Mouse (Mus musculus) bone marrow, adult 2 months (tissue): ENCODE measurements around the gene Xiap. TPM values are rescaled to one million over a fixed set of nuclear protein-coding genes. Genes with fewer than 3 reads are reported as not detected.

Source experiments
- H3K27ac ChIP-seq: fragments of 200-500 bp; 2 replicates; pipeline ENCODE4 v1.5.1; 2012; ENCODE audit warnings: low read depth, mild to moderate bottlenecking, control low read depth, inconsistent platforms, low read length; ENCODE audit not compliant: control insufficient read depth, poor library complexity, insufficient read depth
- H3K4me1 ChIP-seq: fragments of 200-500 bp; 2 replicates; pipeline ENCODE4 v1.6.1; 2011; ENCODE audit warnings: low read length; ENCODE audit not compliant: control insufficient read depth, insufficient read depth
- H3K4me3 ChIP-seq: fragments of 200-500 bp; replicated peaks from 2 replicates; pipeline ENCODE3; 2011; ENCODE audit warnings: mild to moderate bottlenecking, low read depth, low read length, control low read depth; ENCODE audit not compliant: control insufficient read depth
- CTCF ChIP-seq: fragments of 200-500 bp; IDR thresholded peaks from 2 replicates; pipeline ENCODE4 v1.5.1; 2011; ENCODE audit warnings: low read length, control low read depth; ENCODE audit not compliant: control insufficient read depth, insufficient read depth
- POLR2A ChIP-seq: fragments of 200-500 bp; IDR thresholded peaks from 2 replicates; pipeline ENCODE4 v1.6.1; 2011; ENCODE audit warnings: low read depth, mild to moderate bottlenecking, control low read depth, low read length, borderline replicate concordance; ENCODE audit not compliant: control insufficient read depth
- WGBS: fragments of 180-500 bp; shearing (Covaris S2); methylation state at CpG from one replicate; pipeline ENCODE4 v1.1.7; 2018; 5-methylcytosine and 5-hydroxymethylcytosine counted together
- polyA plus RNA-seq: library from polyadenylated mRNA; stranded (reverse); fragments of >200 nt; gene quantifications from 2 replicates; pipeline ENCODE4 v1.2.4, GENCODE M21; 2011; ENCODE audit warnings: low replicate concordance; ENCODE audit not compliant: missing spikeins, insufficient read depth, insufficient read length

Gene Xiap
- polyA plus RNA-seq, 1 experiment: 16.5 TPM

DNA sequence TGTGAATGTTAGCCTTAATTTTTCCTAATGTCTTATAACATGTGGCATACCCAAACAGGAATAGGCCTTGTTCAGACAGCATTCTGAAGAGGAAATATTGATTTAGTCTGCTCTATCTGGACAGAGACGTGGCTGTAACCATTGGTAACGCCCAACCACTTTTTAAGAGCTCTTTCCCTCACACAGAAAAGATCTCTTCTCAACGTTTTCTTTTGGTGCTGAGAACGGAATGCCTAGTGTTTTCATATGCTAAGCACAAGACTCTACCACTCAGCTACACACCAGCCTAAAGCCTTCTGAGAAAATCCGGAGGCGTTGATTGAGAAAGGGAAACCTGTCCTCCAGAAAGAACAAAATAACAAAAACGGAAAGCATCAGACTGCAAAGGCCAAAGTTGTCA, 25.6 kb upstream of the Xiap start:
- Histone ChIP-seq H3K27ac (no peak overlapping the region), H3K4me3 (no peak overlapping the region), H3K4me1 (no peaks in the 10 kb centered on the region)
- WGBS: 68% methylated on average over 7 of the region's 7 CpGs
- TF ChIP-seq POLR2A (no peak), CTCF (no peak)

DNA sequence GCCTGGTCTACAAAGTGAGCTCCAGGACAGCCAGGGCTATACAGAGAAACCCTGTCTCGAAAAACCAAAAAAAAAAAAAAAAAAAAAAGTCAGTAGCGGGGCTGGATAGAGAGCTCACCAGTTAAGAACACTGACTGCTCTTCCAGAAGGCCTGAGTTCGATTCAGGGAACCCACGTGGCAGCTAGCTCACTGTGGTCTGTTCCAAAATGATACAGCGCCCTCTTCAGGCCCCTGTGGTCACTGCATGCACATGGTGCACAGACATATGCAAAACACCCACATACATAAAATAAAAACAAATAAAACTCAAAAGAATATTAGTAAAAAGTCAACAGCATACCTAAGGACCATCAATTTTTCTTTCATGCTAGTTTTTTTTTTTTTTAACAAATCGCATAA, 20.0 kb upstream of the Xiap start:
- WGBS: 76% methylated on average over 5 of the region's 6 CpGs
- TF ChIP-seq CTCF (no peak), POLR2A (no peak)
- no peak overlapping the region for H3K27ac ChIP-seq
- no peak overlapping the region for H3K4me3 ChIP-seq
- no peaks in the 10 kb centered on the region for H3K4me1 ChIP-seq

DNA sequence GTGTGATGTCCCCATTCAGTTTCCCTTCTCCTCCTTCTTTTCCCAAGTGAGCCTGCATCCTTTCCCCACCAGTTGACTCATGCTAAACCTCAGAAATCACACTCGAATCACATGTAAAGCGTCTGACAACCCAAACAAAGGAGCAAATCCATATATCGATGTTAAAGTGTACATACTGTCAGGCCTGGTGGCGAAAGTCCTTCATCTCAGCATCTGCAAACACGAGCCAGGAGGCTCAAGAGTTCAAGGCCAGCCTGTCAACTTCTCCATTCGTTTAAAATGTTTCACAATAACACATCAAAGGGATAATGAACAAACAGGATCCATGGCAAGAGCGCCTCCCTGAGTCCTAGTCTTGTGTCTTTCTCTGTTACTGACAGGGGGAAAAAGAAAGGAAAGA, 14.5 kb upstream of the Xiap start:
- no peak overlapping the region for H3K4me3 ChIP-seq
- TF ChIP-seq POLR2A: no peak
- no peak for TF ChIP-seq CTCF
- H3K4me1 ChIP-seq: no peaks in the 10 kb centered on the region
- 74% methylated on average over 7 of the region's 7 CpGs for WGBS
- H3K27ac ChIP-seq: no peak overlapping the region

DNA sequence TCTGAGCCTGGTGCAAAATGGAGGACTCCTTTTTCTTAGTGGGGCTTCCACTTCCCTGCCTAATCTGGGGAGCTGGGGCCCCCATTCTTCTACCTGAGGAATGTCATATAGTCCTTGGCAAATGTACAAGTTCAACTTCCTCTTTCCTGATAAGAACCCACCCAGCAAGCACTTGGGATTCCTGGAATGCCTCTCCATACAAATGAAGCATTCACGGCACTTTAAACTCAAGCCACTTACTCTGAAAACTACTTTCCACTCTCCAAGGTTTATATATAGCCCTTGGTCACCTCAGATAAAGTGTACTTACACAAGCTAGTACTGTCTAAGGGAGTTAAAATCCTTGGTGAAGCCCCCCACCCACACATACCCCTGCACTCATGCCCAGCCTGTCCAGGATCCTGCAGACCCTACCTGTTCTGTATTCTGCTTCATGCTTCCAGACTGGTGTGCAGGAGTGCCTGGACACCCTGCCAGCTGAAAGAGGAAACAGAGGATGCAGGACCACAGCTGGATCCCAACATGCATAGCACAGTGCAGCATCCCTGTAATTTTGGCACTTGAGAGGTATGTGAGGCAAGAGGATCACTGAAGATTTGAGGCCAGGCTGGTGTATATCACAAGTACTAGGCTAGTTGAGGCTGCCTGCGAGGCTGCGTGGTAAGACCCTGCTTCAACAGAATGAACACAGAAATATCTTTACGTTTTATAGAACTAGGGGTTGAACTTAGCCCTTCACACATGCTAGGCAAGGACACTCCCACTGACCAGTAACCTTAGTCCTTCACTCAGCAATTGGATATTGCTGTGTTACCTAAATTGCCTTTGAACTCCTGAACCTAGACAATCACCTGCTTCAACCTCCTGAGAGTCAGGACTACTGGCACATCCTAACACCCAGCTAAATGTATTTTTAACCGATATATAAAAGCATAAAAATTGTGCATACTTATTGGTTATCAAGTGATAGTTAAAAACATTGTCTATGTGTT, 8.5 kb upstream of the Xiap start:
- H3K4me3 ChIP-seq: no peak overlapping the region
- no peaks in the 10 kb centered on the region for H3K4me1 ChIP-seq
- no peak overlapping the region for H3K27ac ChIP-seq
- 82% methylated on average over 5 of the region's 5 CpGs for WGBS
- no peak for TF ChIP-seq CTCF

DNA sequence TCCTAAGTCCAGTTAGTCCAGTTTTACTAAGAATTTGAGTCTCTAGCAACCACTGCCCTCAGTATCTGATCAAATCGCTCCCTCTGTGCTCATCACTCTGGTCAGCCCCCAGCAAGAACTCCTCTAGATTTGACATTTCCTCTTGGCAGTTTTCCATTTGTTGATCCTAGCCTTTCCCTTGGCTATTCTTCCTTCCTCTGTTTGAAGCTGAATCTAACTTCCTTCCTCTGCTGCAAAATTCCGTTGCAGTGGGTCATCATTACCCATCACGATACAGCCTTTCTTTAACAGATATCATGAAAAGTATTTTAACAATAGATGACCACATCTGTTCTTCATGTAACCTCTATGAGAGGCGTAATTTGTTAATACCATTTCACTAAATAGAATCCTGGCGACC, 2.5 kb upstream of the Xiap start:
- TF ChIP-seq POLR2A (no peak), CTCF (no peak)
- Histone ChIP-seq H3K27ac (no peak overlapping the region), H3K4me3 (no peak overlapping the region), H3K4me1 (no peaks in the 10 kb centered on the region)
- 72% methylated on average over 5 of the region's 5 CpGs for WGBS

DNA sequence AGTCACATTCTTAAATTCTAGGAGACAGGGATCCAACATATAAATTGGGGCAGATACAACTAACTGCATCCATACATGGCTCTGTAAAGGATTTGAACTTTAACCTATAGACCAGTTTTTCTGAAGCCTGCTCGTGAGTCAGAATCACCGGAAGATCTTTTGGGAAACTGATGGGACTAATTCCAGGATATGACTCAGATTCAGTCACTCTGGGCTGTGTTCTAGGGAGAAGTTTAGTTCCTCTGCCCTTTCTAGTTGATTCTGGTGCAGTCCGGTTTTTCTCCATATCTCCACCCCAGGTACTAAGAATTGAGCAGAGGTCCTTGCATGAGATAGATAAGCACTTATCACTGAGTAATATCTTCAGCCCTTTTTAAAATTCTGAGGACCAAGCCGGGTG, 1.6 kb upstream of the Xiap start:
- H3K27ac ChIP-seq: no peak overlapping the region
- H3K4me3 ChIP-seq: no peak overlapping the region
- TF ChIP-seq POLR2A (no peak), CTCF (no peak)
- WGBS: 68% methylated on average over 4 of the region's 4 CpGs
- no peaks in the 10 kb centered on the region for H3K4me1 ChIP-seq

DNA sequence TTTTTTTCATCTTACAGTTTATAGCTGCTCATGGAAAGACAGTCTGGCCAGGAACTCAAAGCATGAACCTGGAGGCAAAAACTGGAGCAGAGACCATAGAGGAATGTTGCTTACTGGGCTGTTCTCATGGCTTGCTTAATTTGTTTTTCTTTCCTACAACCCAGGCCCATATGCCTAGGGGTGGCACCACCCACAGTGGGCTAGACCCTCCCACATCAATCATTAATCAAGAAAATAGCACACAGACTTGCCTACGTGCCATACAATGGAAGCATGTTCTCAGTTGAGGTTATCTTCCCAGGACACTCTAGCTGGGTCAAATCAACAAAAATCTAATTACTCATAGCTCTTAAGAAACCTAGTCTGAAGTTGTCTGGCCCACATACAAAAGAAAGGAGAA, 4.1 kb downstream of the Xiap start:
- no peak for TF ChIP-seq POLR2A
- no peak for TF ChIP-seq CTCF
- no peaks in the 10 kb centered on the region for H3K4me1 ChIP-seq
- no peak overlapping the region for H3K27ac ChIP-seq
- no peak overlapping the region for H3K4me3 ChIP-seq
- 71% methylated on average over 1 of the region's 1 CpGs for WGBS

DNA sequence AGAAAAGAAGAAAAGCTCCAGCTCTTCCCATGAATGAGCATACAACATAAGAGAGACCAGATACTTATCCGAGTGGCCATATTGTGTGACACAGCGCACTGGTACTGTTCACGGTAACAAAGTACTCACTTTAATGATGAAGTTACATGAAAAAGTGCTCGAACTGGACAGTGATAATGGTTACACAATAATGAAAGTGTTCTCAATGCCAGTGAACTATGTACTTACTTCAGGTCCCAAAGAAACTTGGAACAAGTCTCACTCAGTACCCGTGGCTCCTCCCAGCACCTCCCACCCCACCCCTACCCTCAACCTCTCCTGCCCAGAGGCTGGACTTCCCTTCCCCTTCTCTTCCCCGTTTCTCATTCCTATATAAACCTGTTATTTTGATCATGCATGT, 5.6 kb downstream of the Xiap start:
- Histone ChIP-seq H3K27ac (no peak overlapping the region), H3K4me1 (no peaks in the 10 kb centered on the region), H3K4me3 (no peak overlapping the region)
- 63% methylated on average over 6 of the region's 6 CpGs for WGBS
- no peak for TF ChIP-seq CTCF
- TF ChIP-seq POLR2A: no peak

DNA sequence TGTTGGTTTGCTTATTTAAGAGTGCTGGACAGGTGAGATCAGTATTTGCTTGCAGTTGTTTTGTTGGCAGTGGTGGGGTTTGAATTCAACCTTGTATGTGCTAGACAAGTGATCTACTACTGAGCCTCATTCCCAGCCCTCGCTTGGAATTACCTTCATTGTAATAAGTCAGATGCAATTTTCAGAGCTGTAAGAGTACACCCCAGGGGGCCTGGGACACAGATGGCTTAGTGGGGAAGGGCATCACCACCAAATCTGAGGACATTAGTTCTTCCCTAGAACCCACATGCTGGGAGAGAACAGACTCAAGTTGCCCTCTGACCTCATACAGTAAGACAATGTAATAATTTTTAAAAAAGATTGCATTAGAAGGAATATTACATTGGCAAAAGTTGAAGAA, 7.3 kb downstream of the Xiap start:
- H3K4me3 ChIP-seq: no peak overlapping the region
- no peak overlapping the region for H3K27ac ChIP-seq
- WGBS: 69% methylated on average over 1 of the region's 1 CpGs
- H3K4me1 ChIP-seq: no peaks in the 10 kb centered on the region
- TF ChIP-seq POLR2A (no peak), CTCF (no peak)

DNA sequence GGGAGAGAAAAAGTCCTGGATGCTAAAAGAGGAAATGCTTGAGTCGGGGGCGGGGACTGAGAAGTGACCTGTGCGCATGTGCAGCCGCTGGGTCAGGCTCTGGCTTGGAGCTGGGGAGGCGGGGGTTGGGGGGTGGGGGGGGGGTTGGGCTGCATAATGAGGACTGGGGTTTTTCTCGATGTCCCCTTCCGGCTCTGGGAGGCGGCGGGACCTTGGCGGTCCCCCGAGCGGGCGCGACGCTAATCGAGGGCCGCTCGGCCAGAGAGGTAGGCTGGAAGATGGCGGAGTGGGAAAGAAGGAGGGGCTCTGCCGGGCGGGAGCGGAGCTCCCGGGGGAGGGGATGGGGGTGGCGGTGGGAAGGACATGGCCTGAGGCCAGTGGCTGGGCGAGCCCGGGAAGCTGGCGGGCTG, 8.3 kb downstream of the Xiap start:
- Histone ChIP-seq H3K27ac (peak overlapping the region; percentile 95), H3K4me3 (peak overlapping the region; percentile 81), H3K4me1 (no peaks in the 10 kb centered on the region)
- 6% methylated on average over 16 of the region's 27 CpGs for WGBS
- TF ChIP-seq CTCF (no peak), POLR2A (peak; percentile 47; the same call in 1 of the 2 replicates)
